Mouse (Mus musculus): ENCODE measurements around the gene Gna14. TPM values are rescaled to one million over a fixed set of nuclear protein-coding genes. Genes with fewer than 3 reads are reported as not detected.

Gna14 gene
- not detected in 2 replicates for total RNA-seq (2017)

GRCm38 (mm10) chr19:16435531-16436231, at the start of gene Gna14:
Gene Gna14 (plus strand): TSS chr19:16435762.
- ATAC-seq (ENCODE audit: extremely low read depth, insufficient number of reproducible peaks, low FRiP score, poor library complexity, severe bottlenecking), result peak; percentile 53; the same call in 1 of the 2 replicates

DNA sequence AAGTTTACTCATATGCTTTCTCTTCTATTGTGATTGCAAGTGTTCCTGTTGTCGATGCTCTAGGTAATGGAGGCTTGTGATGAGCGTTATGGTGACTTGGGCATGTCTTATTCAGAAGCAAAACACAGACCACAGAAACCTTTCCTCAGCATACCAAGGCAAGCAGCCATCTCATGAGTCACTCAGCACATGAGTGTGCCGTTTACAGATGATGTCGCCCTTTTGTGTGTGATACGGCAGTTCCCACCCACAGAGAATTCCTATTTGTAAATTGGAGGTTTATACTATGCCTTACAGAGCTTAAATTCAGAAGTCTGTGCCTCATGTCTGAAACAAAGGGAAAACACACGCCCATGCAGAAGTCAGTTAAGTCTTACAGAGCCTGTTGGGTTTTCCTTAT, 49.0 kb upstream of the Gna14 start:
- no peak for ATAC-seq (ENCODE audit: extremely low read depth, insufficient number of reproducible peaks, low FRiP score, poor library complexity, severe bottlenecking)

- ATAC-seq (ENCODE audit: extremely low read depth, insufficient number of reproducible peaks, low FRiP score, poor library complexity, severe bottlenecking), result no peak
These were observed 45.3 kb upstream of the Gna14 start for GRCm38 (mm10) chr19:16390192-16390795.

DNA sequence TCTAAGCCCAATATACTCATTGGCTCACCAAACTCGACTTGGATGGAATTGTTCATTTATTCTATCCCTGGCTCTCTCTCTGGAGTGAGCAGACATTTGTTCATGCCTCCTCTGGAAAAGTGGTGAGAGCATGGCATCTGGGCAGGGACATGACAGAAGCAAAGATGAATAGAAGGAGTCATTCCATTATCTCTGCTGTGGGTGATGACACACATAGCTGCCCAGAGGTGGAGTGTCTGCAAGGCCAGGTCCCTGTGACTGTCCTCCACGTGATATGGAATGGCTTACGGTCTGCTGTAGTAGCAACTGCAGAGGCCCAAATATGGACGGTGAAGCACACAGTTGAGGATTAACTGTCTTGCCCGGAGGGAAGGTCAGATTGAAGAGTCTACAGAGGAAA, 41.2 kb upstream of the Gna14 start:
- ATAC-seq (ENCODE audit: extremely low read depth, insufficient number of reproducible peaks, low FRiP score, poor library complexity, severe bottlenecking), result no peak

DNA sequence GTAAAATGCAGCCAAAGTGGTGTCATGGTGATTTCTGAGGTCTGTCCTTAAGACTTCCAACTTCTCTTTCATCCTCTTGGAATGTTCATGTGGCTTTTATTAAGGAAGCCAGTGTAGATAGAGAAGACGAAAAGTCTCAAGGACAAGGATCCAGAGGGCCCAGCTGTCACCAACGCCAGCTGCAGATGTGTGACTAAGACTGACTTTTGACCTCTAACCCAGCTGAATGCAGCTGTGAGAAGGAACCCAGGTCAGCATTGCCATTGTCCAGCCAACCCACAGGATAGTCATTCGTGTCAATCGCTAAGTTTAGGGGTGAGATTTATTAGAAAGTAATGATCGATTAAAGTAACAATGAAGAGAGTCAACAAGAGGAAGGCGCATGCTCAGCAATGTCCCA, 32.5 kb upstream of the Gna14 start:
- no peak for ATAC-seq (ENCODE audit: extremely low read depth, insufficient number of reproducible peaks, low FRiP score, poor library complexity, severe bottlenecking)

GRCm38 (mm10) chr19:16407727-16408126, 27.8 kb upstream of the Gna14 start:
- ATAC-seq (ENCODE audit: extremely low read depth, insufficient number of reproducible peaks, low FRiP score, poor library complexity, severe bottlenecking), result no peak

DNA sequence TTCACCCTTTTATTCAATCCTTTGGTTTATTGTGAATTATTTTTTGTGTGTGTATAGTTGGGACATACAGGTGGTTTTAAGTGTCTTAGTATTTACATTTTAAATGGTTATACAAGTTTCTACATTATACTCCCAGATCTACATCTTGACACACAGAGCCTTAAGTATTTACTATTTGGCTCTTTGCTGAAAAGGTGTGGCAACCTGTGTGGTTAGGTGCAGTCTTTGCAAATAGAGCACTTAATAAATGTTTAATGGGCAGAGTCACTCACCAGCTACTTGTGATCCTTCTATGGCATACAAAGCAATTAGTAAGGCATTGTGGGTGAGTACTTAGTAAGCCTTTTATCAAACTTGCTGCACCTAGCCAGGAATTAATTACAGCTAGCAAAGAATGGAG, 24.3 kb upstream of the Gna14 start:
- ATAC-seq (ENCODE audit: extremely low read depth, insufficient number of reproducible peaks, low FRiP score, poor library complexity, severe bottlenecking), result no peak

DNA sequence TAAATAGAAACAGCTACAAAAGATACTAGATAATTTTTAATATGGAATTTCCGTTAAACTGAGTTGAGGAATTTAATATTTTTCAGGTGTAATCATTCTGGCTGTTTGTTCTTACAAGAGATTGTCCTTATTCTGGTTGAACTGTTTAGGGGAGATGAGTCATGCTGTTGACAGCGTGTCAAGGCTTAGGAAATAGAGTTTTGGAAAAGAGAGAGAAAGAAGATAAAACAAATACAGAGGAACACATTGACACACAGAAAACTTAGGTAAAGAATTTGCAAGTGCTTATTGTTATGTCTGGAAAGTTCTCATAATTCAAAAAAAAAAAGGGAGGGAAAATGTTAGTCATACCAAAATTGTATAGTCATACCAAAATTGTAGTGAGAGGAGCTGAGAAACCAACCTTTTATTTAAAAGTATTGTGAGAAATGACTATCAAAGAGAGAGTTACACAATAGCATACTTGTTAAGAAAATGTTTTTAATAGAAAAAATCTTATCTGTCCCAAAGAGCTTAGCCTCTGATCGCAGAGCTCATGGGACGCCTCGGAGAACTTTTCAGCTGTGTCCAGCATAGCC, 17.4 kb upstream of the Gna14 start:
- ATAC-seq (ENCODE audit: extremely low read depth, insufficient number of reproducible peaks, low FRiP score, poor library complexity, severe bottlenecking), result no peak

- ATAC-seq (ENCODE audit: extremely low read depth, insufficient number of reproducible peaks, low FRiP score, poor library complexity, severe bottlenecking), result no peak
These were observed 10.0 kb upstream of the Gna14 start for GRCm38 (mm10) chr19:16425596-16425995.

DNA sequence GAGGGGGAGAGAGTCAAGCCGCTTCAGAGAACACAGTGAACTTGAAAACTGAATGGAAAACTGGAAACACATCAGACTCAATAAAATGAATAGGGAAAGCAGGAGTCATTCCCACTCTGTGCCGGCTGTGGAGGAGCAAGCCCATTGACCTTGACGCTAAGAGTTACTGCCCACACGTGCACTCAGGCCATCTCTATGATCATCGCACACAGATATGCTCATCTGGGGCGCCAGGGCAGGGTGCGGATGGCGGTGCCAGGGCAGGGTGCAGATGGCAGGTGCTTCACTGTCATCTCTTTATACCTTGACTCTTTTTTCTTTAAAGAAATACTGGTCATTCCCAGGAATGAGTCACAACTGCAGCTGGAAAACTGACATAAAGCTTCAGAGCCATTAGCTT, 4.2 kb upstream of the Gna14 start:
- no peak for ATAC-seq (ENCODE audit: extremely low read depth, insufficient number of reproducible peaks, low FRiP score, poor library complexity, severe bottlenecking)

DNA sequence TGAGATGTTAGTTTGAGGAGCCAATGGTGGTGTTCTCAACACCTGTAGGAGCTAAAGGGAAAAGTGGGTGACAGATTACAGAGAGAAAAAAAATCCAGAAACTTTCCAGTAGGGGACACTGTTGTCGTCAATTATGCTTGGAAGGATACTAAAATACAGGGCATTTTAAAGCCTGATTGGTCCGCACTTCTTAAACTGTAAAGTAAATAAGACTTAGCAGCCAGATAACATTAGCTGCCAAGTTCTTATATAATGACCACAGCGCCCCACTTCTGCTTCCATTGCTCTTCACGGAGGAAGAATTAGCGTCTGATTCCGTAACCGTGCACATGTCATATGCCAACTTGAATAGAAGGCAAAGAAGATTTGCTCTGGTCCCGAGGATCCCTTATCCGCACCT, 683 bp upstream of the Gna14 start:
- ATAC-seq (ENCODE audit: extremely low read depth, insufficient number of reproducible peaks, low FRiP score, poor library complexity, severe bottlenecking), result no peak

DNA sequence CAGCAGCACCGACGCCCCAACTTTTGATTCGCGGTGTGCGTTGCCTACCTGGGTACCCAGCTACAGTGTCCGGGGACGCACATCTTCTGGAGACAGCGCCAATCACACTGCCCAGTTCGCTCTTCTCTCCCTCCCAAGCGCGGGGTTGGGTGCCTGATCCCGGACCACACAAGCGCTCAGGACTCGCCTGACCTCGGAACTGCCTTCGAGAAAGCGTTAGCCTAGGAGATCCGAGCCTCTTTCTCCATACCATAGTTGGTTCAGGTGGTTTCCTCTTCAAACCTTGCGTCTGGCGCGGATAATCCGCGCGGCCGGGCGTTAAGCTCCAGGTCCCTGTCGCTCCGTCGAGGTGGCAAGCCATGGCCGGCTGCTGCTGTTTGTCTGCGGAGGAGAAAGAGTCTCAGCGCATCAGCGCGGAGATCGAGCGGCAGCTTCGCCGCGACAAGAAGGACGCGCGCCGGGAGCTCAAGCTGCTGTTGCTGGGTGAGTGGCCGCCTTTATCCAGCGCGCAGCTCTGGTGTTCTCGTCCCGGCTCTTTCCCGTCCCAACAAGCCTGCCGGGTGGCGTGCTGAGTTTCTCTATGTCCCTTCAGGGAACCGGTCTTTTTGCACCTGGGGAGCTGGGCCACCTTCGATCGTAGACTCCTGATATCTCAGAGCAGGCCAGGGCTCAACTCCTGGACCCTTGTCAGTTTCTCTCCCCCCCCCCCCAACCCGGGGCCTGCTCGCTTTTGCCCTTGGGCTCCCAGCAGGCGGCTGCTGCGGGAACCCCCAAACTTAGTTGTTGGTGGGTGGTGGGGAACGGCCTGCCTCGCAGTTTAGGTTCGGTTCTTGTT, 990 bp downstream of the Gna14 start:
- ATAC-seq (ENCODE audit: extremely low read depth, insufficient number of reproducible peaks, low FRiP score, poor library complexity, severe bottlenecking), result no peak

DNA sequence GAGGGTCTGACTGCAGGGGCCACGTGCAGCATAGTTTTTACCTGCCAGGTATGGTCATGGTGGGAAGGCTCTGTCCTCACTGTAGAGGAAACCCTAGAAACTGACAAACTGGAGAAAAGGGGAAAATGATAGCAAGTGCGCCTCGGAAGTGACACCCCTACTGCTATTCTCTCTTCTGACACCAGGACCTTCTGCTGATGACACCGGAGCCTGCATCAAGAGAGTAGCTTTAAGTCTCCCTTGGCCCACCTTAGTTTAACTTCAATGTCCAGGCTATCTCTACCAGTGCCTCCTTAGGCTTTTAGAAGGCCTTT, 1.6 kb downstream of the Gna14 start:
- no peak for ATAC-seq (ENCODE audit: extremely low read depth, insufficient number of reproducible peaks, low FRiP score, poor library complexity, severe bottlenecking)

- no peak for ATAC-seq (ENCODE audit: extremely low read depth, insufficient number of reproducible peaks, low FRiP score, poor library complexity, severe bottlenecking)
These were observed 2.3 kb downstream of the Gna14 start for GRCm38 (mm10) chr19:16437906-16438305.

DNA sequence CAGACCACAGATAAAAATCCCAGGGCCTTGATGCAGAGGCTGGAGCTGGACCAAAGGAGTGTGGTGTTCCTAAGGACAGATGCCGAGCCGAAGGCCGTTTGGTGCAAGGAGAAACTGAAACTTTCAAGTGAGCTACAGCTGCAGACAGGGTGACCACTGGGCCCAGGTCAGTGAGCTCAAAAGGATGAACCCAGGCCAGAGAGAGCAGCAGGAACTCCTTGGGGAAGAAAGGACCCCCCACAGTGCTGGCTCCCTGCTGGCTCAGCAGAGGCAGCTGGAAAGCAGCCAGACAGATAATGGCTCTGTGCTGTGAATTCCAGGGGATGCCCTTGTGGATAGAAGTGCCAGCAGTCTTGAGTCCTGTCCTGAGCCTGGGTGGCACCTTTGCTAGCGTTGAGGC, 3.7 kb downstream of the Gna14 start:
- ATAC-seq (ENCODE audit: extremely low read depth, insufficient number of reproducible peaks, low FRiP score, poor library complexity, severe bottlenecking), result no peak

- ATAC-seq (ENCODE audit: extremely low read depth, insufficient number of reproducible peaks, low FRiP score, poor library complexity, severe bottlenecking), result no peak
These were observed 4.3 kb downstream of the Gna14 start for GRCm38 (mm10) chr19:16439834-16440233.

GRCm38 (mm10) chr19:16441329-16441728, 5.8 kb downstream of the Gna14 start:
- no peak for ATAC-seq (ENCODE audit: extremely low read depth, insufficient number of reproducible peaks, low FRiP score, poor library complexity, severe bottlenecking)

DNA sequence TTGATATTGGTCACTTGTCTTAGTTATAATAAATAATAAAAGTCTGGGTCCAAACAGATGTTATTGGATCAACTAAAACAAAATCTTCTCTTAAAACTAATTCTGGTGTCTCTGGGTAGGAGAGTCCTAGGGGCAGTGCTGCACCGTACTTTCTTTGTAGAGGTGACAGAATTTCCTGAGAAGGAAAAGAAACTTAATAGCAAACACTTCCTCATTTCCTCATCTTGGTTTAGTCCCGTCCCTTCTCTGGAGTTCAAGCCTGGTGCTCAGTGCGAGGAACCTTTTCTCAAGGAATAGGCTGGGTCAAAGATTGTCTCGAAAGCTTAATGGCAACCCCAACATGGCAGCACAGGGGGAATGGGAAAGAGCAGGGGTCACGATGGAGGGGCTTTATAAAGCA, 7.8 kb downstream of the Gna14 start:
- no peak for ATAC-seq (ENCODE audit: extremely low read depth, insufficient number of reproducible peaks, low FRiP score, poor library complexity, severe bottlenecking)

- no peak for ATAC-seq (ENCODE audit: extremely low read depth, insufficient number of reproducible peaks, low FRiP score, poor library complexity, severe bottlenecking)
These were observed 11.1 kb downstream of the Gna14 start for GRCm38 (mm10) chr19:16446612-16447011.
